ENCODE assay signal across 19 mouse cellular contexts in the genomic region with DNA sequence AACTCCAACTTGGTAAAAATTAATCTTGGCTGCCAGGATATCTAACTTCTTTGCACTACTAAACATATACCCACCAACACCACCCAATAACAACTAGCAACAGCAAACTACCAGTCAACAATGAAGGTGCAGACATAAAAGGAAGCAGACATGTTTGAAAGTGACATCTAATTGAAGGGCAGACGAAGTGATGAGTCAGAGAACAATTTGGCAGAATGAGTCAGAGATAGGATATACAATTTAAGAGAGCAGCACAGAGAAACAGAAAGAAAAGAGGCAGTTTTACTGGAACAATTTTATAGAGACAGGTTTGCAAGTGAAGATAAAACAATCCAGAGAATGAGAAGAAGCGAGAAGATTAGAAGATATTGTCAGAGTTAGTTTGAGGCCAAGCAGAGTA. TPM values are rescaled to one million over a fixed set of nuclear protein-coding genes. Genes with fewer than 3 reads are reported as not detected.
A peak's percentile ranks its signal among the peaks of the same experiment; 100 is the strongest.
DNase-seq lines count a peak whose midpoint lies in the region; TF ChIP-seq lines count a peak whose summit lies in the region.
"Had no signal": no experiment of that assay in that cellular context is flagged by ENCODE, and none has a peak within 500 bp of the region (broad histone marks: within the 10 kb centered on the region; RNA-seq: fewer than 3 reads in every experiment).

No protein-coding gene starts in this region.

- no peak overlapping the region for H3K4me3 ChIP-seq in C2C12 (ENCODE audit: insufficient read depth, poor library complexity, severe bottlenecking)
- no peak overlapping the region for H3K4me3 ChIP-seq in embryonic fibroblast, embryonic 13.5 days (ENCODE audit: insufficient read depth, low read length)
- H3K4me3 ChIP-seq: embryonic facial prominence, embryonic 10.5 days; embryonic facial prominence, embryonic 12.5 days; erythroblast, embryonic 14.5 days; forebrain, embryonic 10.5 days; forebrain, embryonic 12.5 days had no signal

- H3K79me2 ChIP-seq in C2C12 (ENCODE audit: control insufficient read depth, insufficient read depth), result peaks cover 100% of the 10 kb centered on the region

- H3K36me3 ChIP-seq in C2C12 (ENCODE audit: control insufficient read depth, insufficient read depth), result peaks cover 40% of the 10 kb centered on the region
- H3K36me3 ChIP-seq: embryonic facial prominence, embryonic 10.5 days; embryonic facial prominence, embryonic 12.5 days; forebrain, embryonic 10.5 days; forebrain, embryonic 12.5 days had no signal

- DNase-seq in cerebellum, postnatal 36 days, result no peak
- DNase-seq in kidney, postnatal 4 days, result no peak
- DNase-seq in adrenal gland, adult 8-10 months, result no peak
- DNase-seq: adrenal gland, postnatal 10 days; adrenal gland, postnatal 25 days; B cell, adult 2 months; cerebellum, adult 11 months; cerebellum, adult 18-20 months; cerebellum, adult 8-10 months; cerebellum, adult 9-11 months; cerebellum, postnatal 14 days had no signal

- H3K4me1 ChIP-seq in embryonic fibroblast, embryonic 13.5 days (ENCODE audit: control insufficient read depth, insufficient read depth, low read length), result peaks cover 4% of the 10 kb centered on the region
- H3K4me1 ChIP-seq: embryonic facial prominence, embryonic 10.5 days; embryonic facial prominence, embryonic 12.5 days; forebrain, embryonic 12.5 days had no signal

- H3K79me3 ChIP-seq in C2C12 (ENCODE audit: low read depth), result peaks cover 92% of the 10 kb centered on the region

- no peak overlapping the region for H3ac ChIP-seq in C2C12 (ENCODE audit: control insufficient read depth, insufficient read length, low read depth)

- H3K27me3 ChIP-seq in C2C12 (ENCODE audit: control insufficient read depth, insufficient read depth, insufficient read length), result no peaks in the 10 kb centered on the region
- H3K27me3 ChIP-seq: embryonic facial prominence, embryonic 12.5 days; forebrain, embryonic 12.5 days; Patski had no signal

- TF ChIP-seq POLR2A in embryonic fibroblast, embryonic 13.5 days (IDR thresholded peaks at IDR 0.05; ENCODE audit: low read depth, low read length), result no peak

- no peak for TF ChIP-seq CTCF in C2C12 (IDR thresholded peaks at IDR 0.05; ENCODE audit: control insufficient read depth, insufficient read depth, insufficient read length)
- TF ChIP-seq CTCF in embryonic fibroblast, embryonic 13.5 days (IDR thresholded peaks at IDR 0.05; ENCODE audit: borderline replicate concordance, insufficient read depth, low read length), result no peak

- H3K27ac ChIP-seq in embryonic fibroblast, embryonic 13.5 days (ENCODE audit: insufficient read depth, low read length), result peak overlapping the region; percentile 94
- H3K27ac ChIP-seq: embryonic facial prominence, embryonic 10.5 days; embryonic facial prominence, embryonic 12.5 days; forebrain, embryonic 10.5 days; forebrain, embryonic 12.5 days had no signal

TF ChIP-seq in C2C12, 6 proteins besides CTCF, POLR2A, EP300 and RAD21:
- TF ChIP-seq MYOD1 (IDR thresholded peaks at IDR 0.05; ENCODE audit: control insufficient read depth, insufficient read length, low read depth) (no peak), MAX (IDR thresholded peaks at IDR 0.05) (no peak), USF1 (IDR thresholded peaks at IDR 0.05; ENCODE audit: low read depth) (no peak), FOSL1 (IDR thresholded peaks at IDR 0.05; ENCODE audit: insufficient read depth, low read length, poor library complexity, severe bottlenecking) (peak; percentile 88), MYOG (IDR thresholded peaks at IDR 0.05; ENCODE audit: control insufficient read depth, extremely low read depth, insufficient read length) (no peak), CEBPB (IDR thresholded peaks at IDR 0.05; ENCODE audit: low read depth) (no peak)

RNA-seq across cellular contexts. Expression of gene Col5a2, which starts 8.1 kb away (rescaled TPM):
- polyA plus RNA-seq in C2C12 (2012; fragmentation: generic; extraction: Trizol), result 100 TPM
- polyA plus RNA-seq in embryonic fibroblast, embryonic 13.5 days (2011; ENCODE audit: insufficient read length, low read depth, missing spikeins), result 998 and 1,092 TPM in 2 replicates
- 10 to 100 TPM in 1 of 4 experiments, 1 to 10 TPM in 3; 3.8 to 13.4 (median 5.8) TPM for total RNA-seq in adrenal gland, adult 8-10 months (2022)
